Mouse (Mus musculus) heart, postnatal 0 days (tissue): ENCODE results near the gene Syngr3.

Experiments used
- CTCF ChIP-seq: IDR thresholded peaks from 2 replicates; pipeline ENCODE4 v1.5.1; 2016; ENCODE audit warnings: antibody characterized with exemption, control low read depth, low read depth
- EP300 ChIP-seq: IDR thresholded peaks from 2 replicates; pipeline ENCODE4 v1.6.1; 2016; ENCODE audit warnings: antibody characterized with exemption, low read depth

DNA sequence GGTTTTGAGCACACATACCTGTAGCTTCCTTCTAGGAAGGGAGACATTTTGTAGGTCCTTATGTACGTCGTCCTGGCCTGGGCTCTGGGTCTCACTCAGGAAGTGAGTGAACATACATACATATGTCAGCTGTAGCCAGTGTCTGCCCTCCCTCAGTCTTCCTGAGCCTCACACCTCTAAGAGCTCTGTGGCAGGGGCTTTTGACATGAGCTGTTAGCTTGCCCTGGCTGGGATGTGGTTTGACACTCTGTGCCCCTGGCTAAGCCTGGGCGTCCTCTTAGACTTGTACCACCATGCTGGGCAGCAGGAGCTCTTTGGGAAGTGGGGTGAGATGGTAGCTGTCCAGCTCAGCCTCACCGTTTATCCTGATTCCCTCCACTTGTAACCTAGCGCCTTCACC is 18.4 kb downstream of the Syngr3 start:
- TF ChIP-seq EP300, result no peak
- TF ChIP-seq CTCF, result no peak
